Mouse (Mus musculus) E14TG2a.4 (cell line): ENCODE results near the gene Arrb1.

ENCODE experiments used
- H3K27me3 ChIP-seq: 2 replicates; pipeline ENCODE4 v1.6.1; 2014; ENCODE audit warnings: low read length, control low read depth; ENCODE audit not compliant: insufficient read depth
- H3K36me3 ChIP-seq: 2 replicates; pipeline ENCODE4 v1.6.1; 2014; ENCODE audit warnings: low read length, control low read depth; ENCODE audit not compliant: insufficient read depth
- H3K4me1 ChIP-seq: replicated peaks from 2 replicates; pipeline ENCODE4 v1.6.1; 2014; ENCODE audit warnings: low read depth, low read length, control low read depth
- H3K4me3 ChIP-seq: replicated peaks from 2 replicates; pipeline ENCODE4 v1.5.1; 2014; ENCODE audit warnings: mild to moderate bottlenecking, low read length
- H3K9me3 ChIP-seq: 2 replicates; pipeline ENCODE4 v1.6.1; 2014; ENCODE audit warnings: low read length, control low read depth
- CTCF ChIP-seq: conservative IDR thresholded peaks from 2 replicates; pipeline ENCODE4 v1.5.1; 2014; ENCODE audit warnings: low read length
- NANOG ChIP-seq: IDR thresholded peaks from 2 replicates; pipeline ENCODE4 v1.6.1; 2014; ENCODE audit warnings: borderline replicate concordance, low read length, mixed read lengths
- POU5F1 ChIP-seq: IDR thresholded peaks from 2 replicates; pipeline ENCODE4 v1.6.1; 2014; ENCODE audit warnings: low read length, borderline replicate concordance

Arrb1 gene

GRCm38 (mm10) chr7:99642078-99642477 is 106.8 kb downstream of the Arrb1 start:
- Histone ChIP-seq H3K4me1 (peaks cover 46% of the 10 kb centered on the region), H3K4me3 (no peak overlapping the region)
- no peak for TF ChIP-seq NANOG
- no peak for TF ChIP-seq POU5F1
- no peak for TF ChIP-seq CTCF

GRCm38 (mm10) chr7:99644701-99645100 is 109.4 kb downstream of the Arrb1 start:
- peaks cover 16% of the 10 kb centered on the region for H3K9me3 ChIP-seq
- no peaks in the 10 kb centered on the region for H3K36me3 ChIP-seq
- peaks cover 20% of the 10 kb centered on the region for H3K27me3 ChIP-seq
- no peak overlapping the region for H3K4me3 ChIP-seq
- no peak for TF ChIP-seq POU5F1
- TF ChIP-seq NANOG: no peak
- no peak for TF ChIP-seq CTCF
- H3K4me1 ChIP-seq: peaks cover 44% of the 10 kb centered on the region

More at GRCm38 (mm10) chr7:99642078-99642477, 106.8 kb downstream of the Arrb1 start:
- no peaks in the 10 kb centered on the region for H3K36me3 ChIP-seq
- H3K9me3 ChIP-seq: peaks cover 8% of the 10 kb centered on the region
- peaks cover 23% of the 10 kb centered on the region for H3K27me3 ChIP-seq

GRCm38 (mm10) chr7:99648623-99649022 is 113.4 kb downstream of the Arrb1 start:
- Histone ChIP-seq H3K36me3 (no peaks in the 10 kb centered on the region), H3K9me3 (peaks cover 16% of the 10 kb centered on the region), H3K4me3 (no peak overlapping the region), H3K4me1 (peaks cover 15% of the 10 kb centered on the region), H3K27me3 (peaks cover 12% of the 10 kb centered on the region)
- TF ChIP-seq CTCF (no peak), NANOG (no peak), POU5F1 (no peak)

- Histone ChIP-seq H3K9me3 (peaks cover 16% of the 10 kb centered on the region), H3K4me3 (no peak overlapping the region), H3K36me3 (no peaks in the 10 kb centered on the region), H3K4me1 (peaks cover 7% of the 10 kb centered on the region), H3K27me3 (peaks cover 12% of the 10 kb centered on the region)
- TF ChIP-seq POU5F1 (no peak), NANOG (no peak), CTCF (no peak)
Measured at GRCm38 (mm10) chr7:99649585-99649984, 114.3 kb downstream of the Arrb1 start.

- H3K4me1 ChIP-seq: no peaks in the 10 kb centered on the region
- H3K9me3 ChIP-seq: no peaks in the 10 kb centered on the region
- TF ChIP-seq POU5F1 (no peak), CTCF (no peak), NANOG (no peak)
- H3K27me3 ChIP-seq: peaks cover 20% of the 10 kb centered on the region
- no peaks in the 10 kb centered on the region for H3K36me3 ChIP-seq
- H3K4me3 ChIP-seq: no peak overlapping the region
Measured at GRCm38 (mm10) chr7:99654244-99654643, 119.0 kb downstream of the Arrb1 start.
